Mouse (Mus musculus): Measurements from ENCODE around the gene Tut7. TPM values are rescaled to one million over a fixed set of nuclear protein-coding genes. Genes with fewer than 3 reads are reported as not detected.

The Tut7 gene
- polyA plus RNA-seq, 1 experiment from 2014 or later = 34.4 TPM

DNA sequence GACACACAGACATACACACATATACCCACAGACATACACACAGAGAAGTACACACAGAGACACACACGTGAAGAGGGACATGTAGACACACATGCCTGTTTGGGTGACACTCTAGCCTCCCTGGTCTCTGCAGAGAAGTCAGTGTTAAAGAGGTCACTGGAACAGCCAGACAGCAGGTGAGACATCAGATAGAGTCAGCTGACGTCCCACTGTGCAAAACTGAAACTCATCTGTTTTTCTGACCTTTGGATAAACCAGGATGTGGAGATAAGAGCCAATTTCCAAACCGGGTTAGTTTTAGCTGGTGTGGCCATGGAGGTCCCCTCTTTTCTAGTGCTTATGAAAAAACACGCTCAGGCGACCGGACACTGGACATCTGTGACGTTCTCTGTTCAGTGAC lies 9.5 kb upstream of the Tut7 start:
- H3K27ac ChIP-seq = no peak overlapping the region

GRCm38 (mm10) chr13:59825966-59826365 lies 3.0 kb upstream of the Tut7 start:
- no peak for ATAC-seq (replicated peaks; ENCODE audit: insufficient number of reproducible peaks, insufficient read depth, low FRiP score, low read depth)
- Histone ChIP-seq H3K4me3 (no peak overlapping the region), H3K9ac (no peak overlapping the region), H3K4me2 (no peak overlapping the region), H3K27ac (no peak overlapping the region), H3K9me3 (replicated peaks) (no peaks in the 10 kb centered on the region), H3K4me1 (replicated peaks) (peaks cover 10% of the 10 kb centered on the region), H3K36me3 (0 out of 2 replicates have a peak, but pooled peaks cover 5% of the 10 kb centered on the region), H3K27me3 (no peaks in the 10 kb centered on the region)

More for the DNA sequence above, 9.5 kb upstream of the Tut7 start:
- no peak for ATAC-seq (replicated peaks; ENCODE audit: insufficient number of reproducible peaks, insufficient read depth, low FRiP score, low read depth)
- H3K9ac ChIP-seq = no peak overlapping the region
- no peak overlapping the region for H3K4me2 ChIP-seq
- H3K4me3 ChIP-seq = no peak overlapping the region
- WGBS = 60% methylated on average over 7 of the region's 7 CpGs
- peaks cover 10% of the 10 kb centered on the region; the same call in 1 of the 2 replicates for H3K4me1 ChIP-seq (replicated peaks)
- H3K27me3 ChIP-seq = no peaks in the 10 kb centered on the region
- H3K36me3 ChIP-seq = no peaks in the 10 kb centered on the region
- H3K9me3 ChIP-seq (replicated peaks) = no peaks in the 10 kb centered on the region

DNA sequence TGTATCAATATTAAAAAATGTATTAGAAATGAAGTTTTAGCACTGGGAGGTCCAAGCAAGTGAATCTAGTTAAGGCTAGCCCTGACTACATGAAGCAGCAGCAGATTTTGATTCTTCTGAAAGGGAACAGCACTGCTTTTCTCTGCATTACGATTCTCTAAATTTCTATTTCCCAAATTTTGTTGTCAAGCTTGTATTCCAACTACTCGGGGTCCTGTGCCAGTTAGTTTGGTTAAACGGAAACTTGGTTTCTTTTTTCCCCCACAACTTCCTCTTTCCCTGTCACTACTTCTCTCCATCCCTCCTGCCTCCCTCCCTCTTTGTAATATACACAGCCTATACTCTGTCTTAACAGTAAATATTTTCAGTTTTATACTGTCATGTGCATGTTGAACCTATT lies 2.1 kb downstream of the Tut7 start:
- ATAC-seq (replicated peaks; ENCODE audit: insufficient number of reproducible peaks, insufficient read depth, low FRiP score, low read depth) = no peak
- WGBS = 60% methylated on average over 3 of the region's 3 CpGs
- Histone ChIP-seq H3K9ac (no peak overlapping the region), H3K9me3 (replicated peaks) (no peaks in the 10 kb centered on the region), H3K27ac (no peak overlapping the region), H3K4me1 (replicated peaks) (peaks cover 34% of the 10 kb centered on the region), H3K4me3 (peak overlapping the region; percentile 93; the same call in 1 of the 2 replicates), H3K4me2 (peak overlapping the region; percentile 73), H3K27me3 (no peaks in the 10 kb centered on the region), H3K36me3 (peaks cover 17% of the 10 kb centered on the region)

DNA sequence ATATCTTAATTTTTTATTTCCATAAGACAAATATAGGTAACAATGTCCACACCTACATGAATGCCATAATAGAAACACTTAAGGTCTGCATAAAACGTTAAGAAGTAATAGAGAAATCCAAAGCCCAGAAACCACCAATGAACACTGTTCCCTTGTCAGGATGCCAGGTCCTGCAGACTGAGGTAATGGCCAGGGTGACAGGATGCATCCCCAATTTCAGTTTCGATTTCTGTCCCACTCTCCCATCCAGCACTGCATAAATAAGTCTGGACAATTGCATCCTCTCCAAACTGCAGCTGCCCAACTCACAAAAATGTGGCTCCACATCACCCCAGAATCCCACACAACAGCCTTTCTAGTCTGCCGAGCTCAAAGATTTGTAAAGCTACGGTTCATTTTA lies 2.8 kb downstream of the Tut7 start:
- ATAC-seq (replicated peaks; ENCODE audit: insufficient number of reproducible peaks, insufficient read depth, low FRiP score, low read depth) = no peak
- Histone ChIP-seq H3K4me2 (peak overlapping the region; percentile 73), H3K9me3 (replicated peaks) (no peaks in the 10 kb centered on the region), H3K27me3 (no peaks in the 10 kb centered on the region), H3K9ac (0 out of 2 replicates have a peak overlapping the region, but pooled peaks have one; percentile 13), H3K4me1 (replicated peaks) (peaks cover 34% of the 10 kb centered on the region), H3K36me3 (peaks cover 24% of the 10 kb centered on the region), H3K4me3 (peak overlapping the region; percentile 19), H3K27ac (no peak overlapping the region)
- 61% methylated on average over 4 of the region's 4 CpGs for WGBS

- WGBS = 86% methylated on average over 4 of the region's 4 CpGs
- Histone ChIP-seq H3K4me3 (no peak overlapping the region), H3K36me3 (peaks cover 43% of the 10 kb centered on the region), H3K9me3 (replicated peaks) (no peaks in the 10 kb centered on the region), H3K27ac (no peak overlapping the region), H3K9ac (no peak overlapping the region), H3K4me2 (no peak overlapping the region), H3K4me1 (replicated peaks) (peaks cover 39% of the 10 kb centered on the region), H3K27me3 (no peaks in the 10 kb centered on the region)
- no peak for ATAC-seq (replicated peaks; ENCODE audit: insufficient number of reproducible peaks, insufficient read depth, low FRiP score, low read depth)
Observed at GRCm38 (mm10) chr13:59817352-59817751, 5.6 kb downstream of the Tut7 start.

DNA sequence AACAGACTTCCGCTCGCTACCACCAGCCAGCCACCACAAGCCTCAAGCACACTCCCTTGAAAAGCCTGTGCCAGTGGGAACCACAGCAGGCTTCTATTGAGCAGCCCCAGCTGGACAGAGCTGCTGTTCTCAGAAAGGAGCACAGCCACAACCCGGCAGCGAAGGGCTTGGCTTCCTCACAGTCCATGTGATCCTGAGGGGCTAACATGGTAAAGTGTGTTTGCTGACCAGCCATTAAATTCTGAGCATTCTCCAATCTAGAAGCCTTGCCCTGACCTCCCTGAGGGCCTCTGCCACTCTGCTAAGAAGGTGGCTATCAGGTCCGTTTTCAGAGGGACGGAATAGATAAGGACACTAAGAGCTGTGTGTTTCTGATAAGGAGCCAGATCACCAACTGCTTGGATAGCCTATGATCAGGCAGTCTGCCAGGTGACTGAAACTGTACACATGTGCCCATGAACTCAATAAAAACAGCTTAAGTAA lies 8.8 kb downstream of the Tut7 start:
- Histone ChIP-seq H3K4me1 (replicated peaks) (peaks cover 16% of the 10 kb centered on the region), H3K4me3 (no peak overlapping the region), H3K36me3 (peaks cover 65% of the 10 kb centered on the region), H3K9me3 (replicated peaks) (no peaks in the 10 kb centered on the region), H3K27me3 (no peaks in the 10 kb centered on the region), H3K27ac (peak overlapping the region; percentile 33), H3K9ac (no peak overlapping the region), H3K4me2 (no peak overlapping the region)
- ATAC-seq (replicated peaks; ENCODE audit: insufficient number of reproducible peaks, insufficient read depth, low FRiP score, low read depth) = peak; percentile 50; the same call in 1 of the 2 replicates
- 41% methylated on average over 6 of the region's 6 CpGs for WGBS

- 93% methylated on average over 3 of the region's 3 CpGs for WGBS
- ATAC-seq (replicated peaks; ENCODE audit: insufficient number of reproducible peaks, insufficient read depth, low FRiP score, low read depth) = no peak
- Histone ChIP-seq H3K9me3 (replicated peaks) (no peaks in the 10 kb centered on the region), H3K27ac (no peak overlapping the region), H3K4me2 (no peak overlapping the region), H3K36me3 (peaks cover 84% of the 10 kb centered on the region), H3K4me3 (no peak overlapping the region), H3K4me1 (replicated peaks) (peaks cover 6% of the 10 kb centered on the region; the same call in 1 of the 2 replicates), H3K9ac (no peak overlapping the region), H3K27me3 (no peaks in the 10 kb centered on the region)
Observed at GRCm38 (mm10) chr13:59811581-59811980, 11.4 kb downstream of the Tut7 start.

DNA sequence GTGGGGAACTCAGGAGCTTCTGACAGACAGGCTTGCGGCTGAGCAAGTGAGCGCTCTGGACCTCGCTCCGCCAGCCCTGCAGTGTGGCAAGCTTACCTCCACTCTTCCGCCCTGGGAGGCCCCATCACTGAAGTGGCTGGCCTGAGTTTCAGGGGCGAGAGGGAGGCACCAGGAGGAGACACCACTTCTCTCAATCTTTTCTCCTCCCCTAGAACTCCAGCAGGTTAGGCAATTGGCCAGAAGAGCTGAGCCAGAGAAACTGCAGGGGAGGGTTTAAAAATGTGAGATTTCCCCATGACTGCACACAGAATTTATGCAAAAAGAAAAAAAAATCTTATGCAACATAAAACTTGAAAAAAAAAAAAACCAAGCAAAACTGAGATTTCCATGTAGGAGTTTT lies 21.9 kb downstream of the Tut7 start:
- WGBS = 68% methylated on average over 6 of the region's 6 CpGs
- ATAC-seq (replicated peaks; ENCODE audit: insufficient number of reproducible peaks, insufficient read depth, low FRiP score, low read depth) = no peak
- Histone ChIP-seq H3K27me3 (no peaks in the 10 kb centered on the region), H3K36me3 (peaks cover 98% of the 10 kb centered on the region), H3K27ac (0 out of 2 replicates have a peak overlapping the region, but pooled peaks have one; percentile 21), H3K9me3 (replicated peaks) (no peaks in the 10 kb centered on the region), H3K4me1 (replicated peaks) (no peaks in the 10 kb centered on the region), H3K4me2 (no peak overlapping the region), H3K4me3 (no peak overlapping the region), H3K9ac (no peak overlapping the region)

- WGBS = 80% methylated on average over 2 of the region's 2 CpGs
- H3K4me1 ChIP-seq (replicated peaks) = no peaks in the 10 kb centered on the region
- H3K36me3 ChIP-seq = peaks cover 98% of the 10 kb centered on the region
- no peak overlapping the region for H3K9ac ChIP-seq
- H3K4me3 ChIP-seq = no peak overlapping the region
- ATAC-seq (replicated peaks; ENCODE audit: insufficient number of reproducible peaks, insufficient read depth, low FRiP score, low read depth) = no peak
- H3K27me3 ChIP-seq = no peaks in the 10 kb centered on the region
- no peak overlapping the region for H3K4me2 ChIP-seq
- H3K9me3 ChIP-seq (replicated peaks) = no peaks in the 10 kb centered on the region
- H3K27ac ChIP-seq = no peak overlapping the region
Observed at GRCm38 (mm10) chr13:59800077-59800476, 22.9 kb downstream of the Tut7 start.

- Histone ChIP-seq H3K36me3 (peaks cover 98% of the 10 kb centered on the region), H3K9ac (no peak overlapping the region), H3K4me3 (no peak overlapping the region), H3K4me2 (no peak overlapping the region), H3K9me3 (replicated peaks) (no peaks in the 10 kb centered on the region), H3K27me3 (no peaks in the 10 kb centered on the region), H3K4me1 (replicated peaks) (no peaks in the 10 kb centered on the region), H3K27ac (no peak overlapping the region)
- ATAC-seq (replicated peaks; ENCODE audit: insufficient number of reproducible peaks, insufficient read depth, low FRiP score, low read depth) = no peak
- WGBS = 90% methylated on average over 1 of the region's 1 CpGs
Observed at GRCm38 (mm10) chr13:59798306-59798705, 24.6 kb downstream of the Tut7 start.

DNA sequence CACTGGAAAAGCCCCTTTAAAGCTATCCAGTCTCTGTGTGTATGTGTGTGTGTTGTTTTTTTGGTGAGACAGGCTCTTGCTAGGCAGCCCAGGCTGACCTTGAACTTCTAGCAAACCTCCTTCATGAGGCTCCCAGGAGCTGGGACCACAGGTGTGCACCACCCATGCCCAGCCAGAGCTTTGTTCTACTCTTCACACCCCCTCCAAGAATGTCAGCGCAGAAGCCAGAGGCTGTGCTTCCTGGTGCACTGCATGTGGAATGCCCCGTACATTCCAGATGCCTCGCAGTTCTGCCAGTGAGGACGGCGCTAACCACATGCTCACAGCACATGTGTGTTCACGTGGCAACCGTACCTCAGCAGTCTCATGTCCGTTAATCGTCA lies 26.5 kb downstream of the Tut7 start:
- Histone ChIP-seq H3K9me3 (replicated peaks) (no peaks in the 10 kb centered on the region), H3K4me3 (no peak overlapping the region), H3K27ac (no peak overlapping the region), H3K4me1 (replicated peaks) (no peaks in the 10 kb centered on the region), H3K36me3 (peaks cover 97% of the 10 kb centered on the region), H3K4me2 (no peak overlapping the region), H3K9ac (no peak overlapping the region), H3K27me3 (no peaks in the 10 kb centered on the region)
- WGBS = 86% methylated on average over 9 of the region's 9 CpGs
- no peak for ATAC-seq (replicated peaks; ENCODE audit: insufficient number of reproducible peaks, insufficient read depth, low FRiP score, low read depth)

DNA sequence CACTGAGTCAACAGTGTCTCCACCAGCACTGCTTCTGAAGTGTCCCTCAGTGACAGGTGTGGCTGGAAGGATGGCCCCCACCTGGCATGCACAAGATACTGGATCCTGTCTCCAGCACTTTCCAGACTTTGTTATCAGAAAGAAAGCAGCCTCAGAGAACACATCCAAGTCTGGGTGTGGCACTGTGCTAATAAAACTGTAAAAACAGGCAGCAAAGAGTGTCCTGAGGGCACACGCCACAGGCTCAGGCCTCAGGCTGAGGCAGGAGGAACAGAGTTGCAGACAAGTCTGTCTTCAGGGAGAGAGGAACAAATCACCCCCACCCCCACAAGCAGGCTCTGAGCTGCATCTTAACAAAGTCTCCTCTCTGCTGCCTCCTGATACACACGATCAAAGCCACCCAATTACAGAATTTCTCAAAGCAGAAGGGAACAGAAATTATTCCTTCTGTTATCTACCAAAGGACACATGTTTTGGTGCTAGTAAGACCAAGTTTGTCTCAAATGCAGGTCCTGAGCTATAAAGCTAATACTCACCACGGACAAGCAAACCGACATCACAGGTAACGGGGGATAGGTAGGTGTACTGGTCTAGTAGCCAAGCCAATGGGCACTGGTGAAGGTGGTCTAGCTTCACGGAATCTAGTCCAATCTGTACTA lies 27.0 kb downstream of the Tut7 start:
- H3K4me1 ChIP-seq (replicated peaks) = no peaks in the 10 kb centered on the region
- no peak overlapping the region for H3K4me3 ChIP-seq
- H3K36me3 ChIP-seq = peaks cover 92% of the 10 kb centered on the region
- H3K27me3 ChIP-seq = no peaks in the 10 kb centered on the region
- no peak overlapping the region for H3K4me2 ChIP-seq
- no peak overlapping the region for H3K27ac ChIP-seq
- no peaks in the 10 kb centered on the region for H3K9me3 ChIP-seq (replicated peaks)
- WGBS = 91% methylated on average over 6 of the region's 6 CpGs
- ATAC-seq (replicated peaks; ENCODE audit: insufficient number of reproducible peaks, insufficient read depth, low FRiP score, low read depth) = no peak; the same call in 1 of the 2 replicates
- H3K9ac ChIP-seq = no peak overlapping the region
